Mouse (Mus musculus) CD4-positive naive resting alpha-beta T cell, adult 76 days (primary cell): ENCODE measurements around the gene Dhx40. TPM values are rescaled to one million over a fixed set of nuclear protein-coding genes. Genes with fewer than 3 reads are reported as not detected.

Source experiments
- total RNA-seq: library from RNA; stranded (reverse); gene quantifications from one replicate; pipeline ENCODE4 v1.2.4, GENCODE M21; 2023

Dhx40 gene
- 91.2 TPM for total RNA-seq

GRCm38 (mm10) chr11:86807505-86807989 lies at the start of gene Dhx40:
Dhx40 (minus strand) TSS chr11:86807746.

GRCm38 (mm10) chr11:86757480-86758371 lies 49.8 kb downstream of the Dhx40 start, which contains the start of gene Cltc:
Cltc (minus strand) TSS chr11:86757565.

Other genes starting within 250 kb of the Dhx40 start
- gene Vmp1, start 123.9 kb downstream of the Dhx40 start, total RNA-seq = 40.1 TPM
- gene Ptrh2, start 123.8 kb downstream of the Dhx40 start, total RNA-seq = 5.3 TPM
- gene Cltc, start 50.2 kb downstream of the Dhx40 start, total RNA-seq = 183 TPM
- gene Ypel2, start 186.0 kb upstream of the Dhx40 start, total RNA-seq = 5.0 TPM